7 mouse cellular contexts compared by ENCODE assay signal in the genomic region with DNA sequence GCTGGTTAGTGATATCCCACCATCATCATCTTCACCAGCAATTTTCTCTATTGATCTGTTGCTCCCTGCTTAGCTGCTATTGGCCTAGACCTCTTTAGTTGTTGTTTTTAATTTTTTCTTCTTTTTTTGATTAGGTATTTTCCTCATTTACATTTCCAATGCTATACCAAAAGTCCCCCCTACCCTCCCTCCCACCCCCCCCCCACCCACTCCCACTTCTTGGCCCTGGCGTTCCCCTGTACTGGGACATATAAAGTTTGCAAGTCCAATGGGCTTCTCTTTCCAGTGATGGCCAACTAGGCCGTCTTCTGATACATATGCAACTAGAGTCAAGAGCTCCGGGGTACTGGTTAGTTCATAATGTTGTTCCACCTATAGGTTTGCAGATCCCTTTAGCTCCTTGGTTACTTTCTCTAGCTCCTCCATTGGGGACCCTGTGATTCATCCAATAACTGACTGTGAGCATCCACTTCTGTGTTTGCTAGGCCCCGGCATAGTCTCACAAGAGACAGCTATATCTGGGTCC.
ATAC-seq lines count a peak whose summit lies in the region.
"Not testable (repeated sequence)": the region's sequence is repeated elsewhere in the genome, so short reads cannot be mapped to it uniquely, and the experiment has no call there.

No protein-coding gene starts in this region.

- not testable (repeated sequence) for H3K27me3 ChIP-seq in forebrain, embryonic 13.5 days; heart, embryonic 15.5 days; hindbrain, embryonic 16.5 days (replicated peaks; ENCODE audit: control insufficient read depth, insufficient read depth, low read length); kidney, embryonic 16.5 days (ENCODE audit: insufficient read depth, low read length); liver, embryonic 12.5 days (replicated peaks); midbrain, embryonic 12.5 days; neural tube, embryonic 12.5 days (replicated peaks)

- H3K9me3 ChIP-seq in forebrain, embryonic 13.5 days (replicated peaks); heart, embryonic 15.5 days (replicated peaks); hindbrain, embryonic 16.5 days (ENCODE audit: control insufficient read depth, low read length); kidney, embryonic 16.5 days (ENCODE audit: low read length); liver, embryonic 12.5 days (replicated peaks); midbrain, embryonic 12.5 days; neural tube, embryonic 12.5 days: not testable (repeated sequence)

- H3K4me2 ChIP-seq in forebrain, embryonic 13.5 days; heart, embryonic 15.5 days; hindbrain, embryonic 16.5 days (ENCODE audit: low read length); kidney, embryonic 16.5 days (replicated peaks; ENCODE audit: low read depth, low read length); liver, embryonic 12.5 days; midbrain, embryonic 12.5 days (replicated peaks); neural tube, embryonic 12.5 days (replicated peaks): not testable (repeated sequence)

- H3K4me1 ChIP-seq in forebrain, embryonic 13.5 days; heart, embryonic 15.5 days (replicated peaks); hindbrain, embryonic 16.5 days (ENCODE audit: control insufficient read depth, insufficient read depth, low read depth, low read length); kidney, embryonic 16.5 days (ENCODE audit: insufficient read depth, low read length); liver, embryonic 12.5 days; midbrain, embryonic 12.5 days; neural tube, embryonic 12.5 days: not testable (repeated sequence)

- not testable (repeated sequence) for H3K4me3 ChIP-seq in forebrain, embryonic 13.5 days; heart, embryonic 15.5 days; hindbrain, embryonic 16.5 days (ENCODE audit: low read length); kidney, embryonic 16.5 days (ENCODE audit: low read length); liver, embryonic 12.5 days; midbrain, embryonic 12.5 days; neural tube, embryonic 12.5 days

- not testable (repeated sequence) for H3K27ac ChIP-seq in forebrain, embryonic 13.5 days; heart, embryonic 15.5 days; hindbrain, embryonic 16.5 days (ENCODE audit: low read depth, low read length); kidney, embryonic 16.5 days (ENCODE audit: low read length); liver, embryonic 12.5 days; midbrain, embryonic 12.5 days (replicated peaks); neural tube, embryonic 12.5 days

- WGBS in forebrain, embryonic 13.5 days, result 95% methylated on average over 4 of the region's 4 CpGs
- WGBS in heart, embryonic 15.5 days, result 85% methylated on average over 4 of the region's 4 CpGs
- WGBS in hindbrain, embryonic 16.5 days, result 85% methylated on average over 4 of the region's 4 CpGs
- WGBS in kidney, embryonic 16.5 days, result 88% methylated on average over 4 of the region's 4 CpGs
- WGBS in liver, embryonic 12.5 days (ENCODE audit: insufficient replicate concordance), result 76% methylated on average over 4 of the region's 4 CpGs
- WGBS in midbrain, embryonic 12.5 days, result 90% methylated on average over 4 of the region's 4 CpGs
- 87% methylated on average over 4 of the region's 4 CpGs for WGBS in neural tube, embryonic 12.5 days

- not testable (repeated sequence) for H3K36me3 ChIP-seq in forebrain, embryonic 13.5 days (ENCODE audit: poor library complexity, severe bottlenecking); heart, embryonic 15.5 days; hindbrain, embryonic 16.5 days (ENCODE audit: control insufficient read depth, insufficient read depth, low read length); kidney, embryonic 16.5 days (ENCODE audit: insufficient read depth, low read length); liver, embryonic 12.5 days; midbrain, embryonic 12.5 days; neural tube, embryonic 12.5 days

- peak; percentile 81; the same call in 1 of the 2 replicates for ATAC-seq in forebrain, embryonic 13.5 days
- peak; percentile 64 for ATAC-seq in heart, embryonic 15.5 days (replicated peaks; ENCODE audit: insufficient number of reproducible peaks, insufficient read depth, low FRiP score, low read depth)
- ATAC-seq in hindbrain, embryonic 16.5 days, result 0 out of 2 replicates have a peak, but pooled peaks have one; percentile 56
- ATAC-seq in kidney, embryonic 16.5 days (ENCODE audit: low FRiP score, low TSS enrichment), result peak; percentile 74; the same call in 1 of the 2 replicates
- peak; percentile 47; the same call in 1 of the 2 replicates for ATAC-seq in liver, embryonic 12.5 days
- ATAC-seq in midbrain, embryonic 12.5 days (ENCODE audit: low FRiP score, low read depth), result peak; percentile 83
- peak; percentile 68 for ATAC-seq in neural tube, embryonic 12.5 days (ENCODE audit: low FRiP score, low read depth)

- H3K9ac ChIP-seq in forebrain, embryonic 13.5 days; heart, embryonic 15.5 days; hindbrain, embryonic 16.5 days (ENCODE audit: low read depth, low read length); kidney, embryonic 16.5 days (replicated peaks; ENCODE audit: low read length); liver, embryonic 12.5 days; midbrain, embryonic 12.5 days (replicated peaks); neural tube, embryonic 12.5 days: not testable (repeated sequence)
